Mouse (Mus musculus): ENCODE results near the gene Fam83d. TPM values are rescaled to one million over a fixed set of nuclear protein-coding genes. Genes with fewer than 3 reads are reported as not detected.

Gene Fam83d
- polyA plus RNA-seq (2012; rRNA removed): 10.6 and 12.2 TPM in 2 replicates

DNA sequence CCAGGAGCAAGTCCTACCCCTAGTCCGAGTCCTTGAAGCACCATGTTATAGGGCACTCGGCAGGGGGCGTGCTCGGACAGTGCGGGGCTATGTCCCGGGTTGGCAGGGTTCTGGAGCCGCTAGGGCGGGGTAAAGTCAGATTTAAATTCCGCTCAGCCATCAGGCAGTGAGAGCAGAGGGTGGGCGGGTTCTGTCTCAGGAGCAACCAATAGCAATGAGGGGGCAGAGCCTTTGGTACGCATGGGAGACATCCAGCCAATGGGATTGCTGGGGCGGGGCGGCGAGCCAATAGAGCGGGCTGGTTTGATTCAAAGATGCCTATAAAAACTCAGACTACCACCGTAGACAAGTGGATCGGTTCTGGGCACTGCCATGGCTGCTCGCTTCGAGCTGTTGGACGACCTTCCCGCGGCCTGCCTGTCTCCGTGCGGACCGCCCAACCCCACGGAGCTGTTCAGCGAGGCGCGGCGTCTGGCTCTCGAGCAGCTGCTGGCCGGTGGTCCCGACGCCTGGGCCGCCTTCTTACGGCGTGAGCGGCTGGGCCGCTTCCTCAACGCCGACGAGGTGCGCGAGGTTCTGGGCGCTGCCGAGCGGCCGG lies at the start of gene Fam83d:
TSS of gene Fam83d (plus strand) at position 352 of the 598 bp plus-strand sequence.

DNA sequence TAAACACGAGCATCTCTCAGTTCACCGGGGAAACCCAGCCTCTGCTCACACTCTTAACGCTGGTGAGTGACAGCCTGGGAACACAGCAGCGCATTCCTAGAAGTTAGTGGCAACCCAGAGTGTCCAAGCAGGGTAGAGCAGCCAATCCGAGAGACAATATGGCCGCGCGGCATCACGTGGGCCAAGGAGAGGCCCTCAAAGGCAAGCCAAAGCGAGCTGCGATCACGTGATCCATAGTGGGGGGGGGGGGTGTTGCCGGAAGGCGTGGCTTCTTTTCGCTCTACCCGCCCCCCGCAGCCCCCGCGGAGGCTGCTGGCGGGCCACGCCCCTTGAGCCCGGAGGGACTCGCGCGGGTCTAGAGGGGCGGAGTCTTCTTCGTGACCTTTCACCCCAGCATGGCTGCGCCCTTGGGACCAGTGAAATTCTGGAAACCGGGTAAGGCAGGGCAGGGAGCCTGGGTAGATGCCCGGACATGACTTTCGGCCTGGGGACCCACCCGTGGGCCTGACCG lies 26.7 kb downstream of the Fam83d start, which contains the start of gene Dhx35:
TSS of gene Dhx35 (plus strand) at position 314 of the 511 bp plus-strand sequence.

Other genes starting within 250 kb of the Fam83d start
- gene Slc32a1, start 157.3 kb upstream of the Fam83d start, polyA plus RNA-seq (2012; rRNA removed): 0.02 TPM in 1 of 2 replicates, not detected in the other
- gene Actr5, start 143.2 kb upstream of the Fam83d start, polyA plus RNA-seq (2012; rRNA removed): 3.3 and 3.7 TPM in 2 replicates
- 0.25 and 0.32 TPM in 2 replicates for gene Ppp1r16b, start 102.7 kb upstream of the Fam83d start, polyA plus RNA-seq (2012; rRNA removed)
- 4.8 and 5.2 TPM in 2 replicates for gene Dhx35, start 26.7 kb downstream of the Fam83d start, polyA plus RNA-seq (2012; rRNA removed)